Mouse (Mus musculus) lung, embryonic 14.5 days (tissue): ENCODE data around the gene Tm9sf4. TPM values are rescaled to one million over a fixed set of nuclear protein-coding genes. Genes with fewer than 3 reads are reported as not detected.

Experiments used
- ATAC-seq: fragments of 200-750 bp; cut with Nextera tagmentation; 2 replicates; pipeline ENCODE4 v1.8.0; 2017; ENCODE audit warnings: mild to moderate bottlenecking, moderate TSS enrichment, moderate library complexity; ENCODE audit not compliant: insufficient read depth
- DNase-seq: peaks from one replicate; pipeline ENCODE4 v3.0.0-alpha.2; 2015
- H3K27ac ChIP-seq: fragments of 300-500 bp; sonication (generic); 2 replicates; pipeline ENCODE4 v1.5.1; 2014; ENCODE audit warnings: low read depth, mild to moderate bottlenecking, moderate library complexity
- H3K27me3 ChIP-seq: fragments of 300-500 bp; sonication (generic); 2 replicates; pipeline ENCODE4 v1.6.1; 2014; ENCODE audit warnings: low read length, control low read depth; ENCODE audit not compliant: insufficient read depth
- H3K36me3 ChIP-seq: fragments of 300-500 bp; sonication (generic); 2 replicates; pipeline ENCODE4 v1.6.1; 2014; ENCODE audit warnings: control low read depth; ENCODE audit not compliant: insufficient read depth
- H3K4me1 ChIP-seq: fragments of 300-500 bp; sonication (generic); 2 replicates; pipeline ENCODE4 v1.6.1; 2014; ENCODE audit warnings: antibody characterized with exemption, control low read depth; ENCODE audit not compliant: insufficient read depth
- H3K4me2 ChIP-seq: fragments of 300-500 bp; sonication (generic); 2 replicates; pipeline ENCODE4 v1.6.1; 2014; ENCODE audit warnings: mild to moderate bottlenecking
- H3K4me3 ChIP-seq: fragments of 300-500 bp; sonication (generic); 2 replicates; pipeline ENCODE4 v1.5.1; 2014; ENCODE audit warnings: low read depth, low read length
- H3K9ac ChIP-seq: fragments of 300-500 bp; sonication (generic); 2 replicates; pipeline ENCODE4 v1.6.1; 2014
- H3K9me3 ChIP-seq: fragments of 300-500 bp; sonication (generic); 2 replicates; pipeline ENCODE4 v1.6.1; 2016; ENCODE audit warnings: low read depth, low read length, control low read depth
- CTCF ChIP-seq: IDR thresholded peaks from 2 replicates; pipeline ENCODE4 v1.5.1; 2016; ENCODE audit warnings: antibody characterized with exemption, low read depth
- WGBS: fragments of 180-500 bp; shearing (Covaris S2); extraction: QIAGEN DNeasy Blood & Tissue Kit; methylation state at CpG from one replicate; pipeline ENCODE4 v1.1.7; 2014; 5-methylcytosine and 5-hydroxymethylcytosine counted together
- polyA plus RNA-seq: library from polyadenylated mRNA; unstranded; fragments of >200 nt; fragmentation: Nextera tagmentation; extraction: Ambion mirVana; gene quantifications from 2 replicates; pipeline ENCODE4 v1.2.1, GENCODE M21; 2014

The Tm9sf4 gene
- polyA plus RNA-seq, 1 experiment from 2014 or later, result 90.9 TPM

DNA sequence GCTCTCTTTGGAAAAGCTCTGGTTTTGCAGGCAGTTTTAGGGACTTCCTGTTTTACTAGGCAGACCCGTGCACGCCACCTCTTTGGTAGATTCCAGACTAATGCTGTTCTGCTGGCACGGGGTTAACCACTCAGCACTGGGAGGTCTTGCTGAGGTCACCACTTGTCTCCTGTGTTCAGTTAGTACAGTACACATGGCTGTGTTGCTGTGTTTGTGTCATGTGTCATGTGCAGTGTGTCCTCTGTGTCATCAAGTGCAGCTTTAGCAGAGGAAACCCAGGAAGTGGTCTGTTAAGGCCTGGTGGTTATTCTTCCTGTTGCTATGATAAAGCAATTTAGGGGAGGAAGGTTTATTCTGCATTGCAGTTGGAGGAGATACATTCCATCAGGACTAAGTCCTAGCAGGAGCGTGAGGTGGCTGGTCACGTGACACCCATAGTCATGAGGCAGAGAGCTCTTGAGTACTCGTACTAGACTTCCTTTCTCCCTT is 53.7 kb downstream of the Tm9sf4 start:
- DNase-seq (no peak), ATAC-seq (peak; percentile 33; the same call in 1 of the 2 replicates)
- H3K4me1 ChIP-seq, result no peaks in the 10 kb centered on the region
- H3K4me3 ChIP-seq, result no peak overlapping the region
- no peak overlapping the region for H3K4me2 ChIP-seq
- 44% methylated on average over 6 of the region's 6 CpGs for WGBS
- H3K36me3 ChIP-seq, result peaks cover 4% of the 10 kb centered on the region
- no peak for TF ChIP-seq CTCF
- no peak overlapping the region for H3K9ac ChIP-seq
- no peak overlapping the region for H3K27ac ChIP-seq
- H3K9me3 ChIP-seq, result no peaks in the 10 kb centered on the region
- H3K27me3 ChIP-seq, result no peaks in the 10 kb centered on the region

DNA sequence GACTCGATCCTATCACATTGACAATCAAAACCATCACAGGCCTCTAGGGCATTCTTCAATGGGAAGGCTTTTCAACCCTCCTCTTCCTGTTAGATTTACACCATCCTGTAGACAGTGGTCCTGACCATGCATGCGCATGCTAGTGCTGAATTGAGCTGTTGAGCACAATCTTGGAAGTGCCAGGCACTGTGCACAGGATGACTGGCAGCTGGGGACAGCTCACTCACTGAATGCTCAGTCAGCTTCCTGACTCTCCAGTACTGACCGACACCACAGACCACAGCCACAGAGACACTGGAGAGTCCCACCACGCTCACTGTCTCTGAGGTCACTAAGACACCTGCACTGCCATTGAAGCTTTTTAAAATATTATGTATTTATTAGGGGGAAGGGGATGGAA is 54.3 kb downstream of the Tm9sf4 start:
- Histone ChIP-seq H3K36me3 (no peaks in the 10 kb centered on the region), H3K27me3 (no peaks in the 10 kb centered on the region), H3K27ac (no peak overlapping the region), H3K4me2 (no peak overlapping the region), H3K9me3 (no peaks in the 10 kb centered on the region), H3K4me3 (no peak overlapping the region), H3K4me1 (no peaks in the 10 kb centered on the region), H3K9ac (no peak overlapping the region)
- ATAC-seq (no peak), DNase-seq (no peak)
- no peak for TF ChIP-seq CTCF
- 77% methylated on average over 4 of the region's 4 CpGs for WGBS

DNA sequence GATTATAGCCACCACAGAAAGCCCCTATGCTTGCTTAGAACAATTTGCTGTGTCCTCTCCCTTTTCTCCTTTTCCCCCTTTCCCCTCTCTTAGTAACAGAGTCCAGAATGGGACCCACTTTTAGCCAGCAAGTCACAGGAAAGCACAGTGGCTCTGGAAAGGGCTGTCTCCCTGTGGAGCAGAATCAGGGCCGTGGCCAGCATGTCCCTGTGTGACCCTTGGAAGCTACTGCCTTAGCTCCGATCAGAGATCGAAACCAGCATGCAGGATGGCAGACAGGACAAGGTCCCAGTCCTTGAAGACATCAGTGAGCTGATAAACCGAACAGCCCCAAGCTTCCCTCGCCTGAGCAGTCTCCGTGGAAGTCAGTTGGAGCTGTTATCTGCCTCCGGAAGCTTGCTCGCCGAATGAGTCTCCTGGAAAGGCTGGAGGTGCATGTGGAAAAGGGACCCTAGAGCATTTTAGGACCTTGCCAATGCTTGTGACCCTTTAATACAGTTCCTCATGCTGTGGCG is 56.8 kb downstream of the Tm9sf4 start:
- Histone ChIP-seq H3K27ac (no peak overlapping the region), H3K4me2 (no peak overlapping the region), H3K4me1 (no peaks in the 10 kb centered on the region), H3K27me3 (no peaks in the 10 kb centered on the region), H3K9ac (no peak overlapping the region), H3K4me3 (no peak overlapping the region), H3K9me3 (no peaks in the 10 kb centered on the region), H3K36me3 (0 out of 2 replicates have a peak, but pooled peaks cover 3% of the 10 kb centered on the region)
- WGBS, result 78% methylated on average over 10 of the region's 10 CpGs
- ATAC-seq, result no peak
- TF ChIP-seq CTCF, result no peak
- DNase-seq, result no peak

DNA sequence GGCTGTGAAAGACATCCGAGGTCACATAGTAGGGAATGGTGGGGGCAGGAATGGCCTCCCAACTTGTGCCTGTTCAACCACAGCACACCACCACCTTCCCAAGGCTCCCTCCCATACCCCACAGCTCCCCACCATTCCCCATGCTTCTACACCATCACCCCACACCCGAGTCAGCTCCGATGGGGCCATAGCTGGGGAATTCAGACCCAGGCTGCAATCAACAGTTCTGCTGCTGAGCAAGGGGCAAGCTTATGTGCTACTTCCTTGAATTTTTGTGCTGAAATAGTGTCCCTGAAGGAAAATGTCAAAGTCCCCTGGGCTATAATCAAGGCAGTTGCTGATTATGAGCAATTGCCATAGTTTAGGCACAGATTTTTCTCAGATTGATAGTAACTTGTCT is 57.4 kb downstream of the Tm9sf4 start:
- H3K4me2 ChIP-seq, result no peak overlapping the region
- H3K36me3 ChIP-seq, result 0 out of 2 replicates have a peak, but pooled peaks cover 3% of the 10 kb centered on the region
- ATAC-seq, result no peak
- no peaks in the 10 kb centered on the region for H3K27me3 ChIP-seq
- TF ChIP-seq CTCF, result no peak
- DNase-seq, result no peak
- no peak overlapping the region for H3K4me3 ChIP-seq
- no peaks in the 10 kb centered on the region for H3K4me1 ChIP-seq
- H3K9ac ChIP-seq, result no peak overlapping the region
- H3K27ac ChIP-seq, result no peak overlapping the region
- 63% methylated on average over 3 of the region's 3 CpGs for WGBS
- H3K9me3 ChIP-seq, result no peaks in the 10 kb centered on the region

DNA sequence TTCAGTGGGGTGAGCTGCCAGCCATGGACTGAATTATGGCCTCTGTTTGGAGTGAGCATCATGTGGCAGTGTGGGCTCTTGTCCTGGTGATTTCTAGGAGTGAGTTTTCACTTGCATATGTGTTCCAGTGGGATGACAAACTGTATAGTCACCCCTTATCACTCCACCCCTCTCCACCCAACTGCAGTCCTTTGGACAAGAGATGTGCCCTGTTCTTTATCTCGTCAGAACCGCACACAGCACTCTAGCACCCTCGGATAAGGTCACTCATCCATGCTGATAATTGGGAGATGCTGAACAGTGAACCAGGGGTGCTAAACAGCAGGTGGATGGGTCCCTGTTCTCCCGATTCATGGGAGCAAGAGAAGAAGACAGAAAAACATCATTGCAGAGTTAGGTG is 60.5 kb downstream of the Tm9sf4 start:
- Histone ChIP-seq H3K9me3 (no peaks in the 10 kb centered on the region), H3K36me3 (0 out of 2 replicates have a peak, but pooled peaks cover 3% of the 10 kb centered on the region), H3K4me3 (no peak overlapping the region), H3K27me3 (no peaks in the 10 kb centered on the region), H3K27ac (no peak overlapping the region), H3K4me2 (no peak overlapping the region), H3K4me1 (peaks cover 10% of the 10 kb centered on the region; the same call in 1 of the 2 replicates), H3K9ac (no peak overlapping the region)
- ATAC-seq, result no peak
- no peak for DNase-seq
- no peak for TF ChIP-seq CTCF
- 73% methylated on average over 4 of the region's 4 CpGs for WGBS

DNA sequence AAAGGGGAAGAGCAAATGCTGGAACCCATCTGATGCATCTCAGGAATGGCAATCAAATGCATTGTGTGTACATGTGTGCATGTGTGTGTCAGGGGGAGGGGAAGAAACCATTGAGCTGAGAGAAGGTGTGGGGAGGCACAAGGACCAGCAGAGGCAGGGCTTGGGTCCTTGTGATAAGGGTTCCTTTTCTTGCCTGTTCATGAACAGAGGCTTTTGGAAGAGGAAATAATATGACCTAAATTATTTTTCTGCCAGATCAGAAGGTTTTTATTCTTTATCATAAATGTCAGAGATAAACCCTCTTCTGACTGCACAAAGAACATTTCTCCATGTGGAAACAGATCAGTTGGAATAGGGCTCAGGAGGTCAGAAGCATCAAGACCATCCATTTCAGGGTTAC is 61.0 kb downstream of the Tm9sf4 start:
- Histone ChIP-seq H3K36me3 (0 out of 2 replicates have a peak, but pooled peaks cover 5% of the 10 kb centered on the region), H3K4me1 (peaks cover 10% of the 10 kb centered on the region; the same call in 1 of the 2 replicates), H3K4me2 (no peak overlapping the region), H3K27ac (no peak overlapping the region), H3K9me3 (no peaks in the 10 kb centered on the region), H3K4me3 (no peak overlapping the region), H3K9ac (no peak overlapping the region), H3K27me3 (no peaks in the 10 kb centered on the region)
- ATAC-seq (no peak), DNase-seq (no peak)
- TF ChIP-seq CTCF, result no peak

DNA sequence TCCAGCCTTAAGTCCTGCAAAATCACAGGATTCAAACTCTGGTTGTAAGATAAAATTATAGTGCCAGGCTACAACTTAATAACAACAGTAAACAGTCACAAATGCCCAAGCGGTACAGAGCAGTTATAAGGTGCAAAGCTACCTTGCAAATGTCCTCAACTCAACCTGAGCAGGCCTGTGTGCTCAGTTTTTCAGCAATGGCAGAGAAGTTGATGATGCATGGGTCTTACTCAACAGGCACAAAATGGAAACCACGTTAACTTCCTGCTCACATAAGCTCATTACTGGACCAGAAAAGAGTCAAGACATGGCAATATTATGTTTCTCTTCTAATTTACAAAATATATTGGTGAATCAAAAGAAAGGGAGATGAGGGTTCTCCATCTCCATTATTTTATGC is 61.5 kb downstream of the Tm9sf4 start:
- H3K27me3 ChIP-seq, result no peaks in the 10 kb centered on the region
- no peak overlapping the region for H3K27ac ChIP-seq
- H3K9ac ChIP-seq, result no peak overlapping the region
- no peak overlapping the region for H3K4me2 ChIP-seq
- 89% methylated on average over 2 of the region's 2 CpGs for WGBS
- TF ChIP-seq CTCF, result no peak
- no peaks in the 10 kb centered on the region for H3K9me3 ChIP-seq
- peaks cover 10% of the 10 kb centered on the region; the same call in 1 of the 2 replicates for H3K4me1 ChIP-seq
- no peak for DNase-seq
- 0 out of 2 replicates have a peak, but pooled peaks cover 9% of the 10 kb centered on the region for H3K36me3 ChIP-seq
- no peak overlapping the region for H3K4me3 ChIP-seq
- ATAC-seq, result no peak
